Mouse (Mus musculus) hematopoietic stem cell, adult 5-6 weeks (primary cell): ENCODE measurements at regions not wholly inside any gene's neighbourhood (a gene's known extent, or its start where the extent isn't known, plus 50 kb on each side); places are given as distances from the start of the nearest gene placed in this dataset.

Experiments used
- ATAC-seq, 2 experiments: fragments of 125-278 bp in 1 of 2; replicated peaks in 1 of 2; 2 replicates each; pipeline ENCODE4 v1.8.0; 2016 to 2017; ENCODE audit warnings: inconsistent platforms in 2 of 2, mild to moderate bottlenecking in 2 of 2, moderate number of reproducible peaks in 2 of 2, low read depth in 1 of 2, moderate TSS enrichment in 1 of 2; ENCODE audit not compliant: low FRiP score in 2 of 2, poor library complexity in 2 of 2, severe bottlenecking in 2 of 2, insufficient read depth in 1 of 2, low TSS enrichment in 1 of 2

DNA sequence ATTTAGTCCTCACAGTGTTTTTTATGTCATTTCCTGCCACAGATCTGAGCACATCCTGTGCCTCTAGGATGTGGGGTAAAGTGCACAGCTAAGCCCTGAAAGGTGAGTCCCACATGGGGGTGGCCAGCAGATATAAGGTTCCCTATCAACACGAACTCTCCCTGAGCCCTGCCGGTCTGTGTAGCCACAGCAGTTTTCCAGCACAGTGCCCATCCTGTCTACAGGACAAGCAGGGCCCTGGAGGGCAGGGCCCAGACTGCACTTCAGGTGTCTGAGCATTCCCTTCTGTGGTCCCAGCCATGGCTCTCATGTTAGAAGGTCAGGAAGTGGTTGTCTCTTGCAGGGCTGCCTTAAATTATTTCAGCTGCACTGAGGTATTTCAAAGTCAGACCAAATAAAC is 104.3 kb upstream of the Klf13 start:
- peak; percentile 74 to 85 for ATAC-seq

DNA sequence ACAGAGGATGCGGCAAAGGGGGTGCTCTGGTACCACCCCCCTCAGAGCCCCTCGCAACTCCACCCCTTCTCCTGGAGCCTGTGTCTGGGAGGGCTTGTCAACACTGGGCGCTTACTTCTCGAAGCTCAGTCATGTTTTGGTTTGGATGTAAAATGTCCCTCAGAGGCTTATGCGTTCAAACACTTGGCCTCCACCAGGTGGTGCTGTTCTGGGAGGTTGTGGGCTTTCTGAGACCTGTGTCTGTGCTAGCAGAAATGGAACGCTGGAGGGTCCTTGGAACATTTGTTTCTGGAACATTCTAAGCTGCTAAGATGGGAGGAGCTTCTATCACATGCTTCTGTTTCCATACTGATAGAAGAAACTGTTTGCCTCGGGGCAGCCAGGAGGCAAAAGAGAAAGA is 102.6 kb upstream of the Klf13 start:
- ATAC-seq = no peak

DNA sequence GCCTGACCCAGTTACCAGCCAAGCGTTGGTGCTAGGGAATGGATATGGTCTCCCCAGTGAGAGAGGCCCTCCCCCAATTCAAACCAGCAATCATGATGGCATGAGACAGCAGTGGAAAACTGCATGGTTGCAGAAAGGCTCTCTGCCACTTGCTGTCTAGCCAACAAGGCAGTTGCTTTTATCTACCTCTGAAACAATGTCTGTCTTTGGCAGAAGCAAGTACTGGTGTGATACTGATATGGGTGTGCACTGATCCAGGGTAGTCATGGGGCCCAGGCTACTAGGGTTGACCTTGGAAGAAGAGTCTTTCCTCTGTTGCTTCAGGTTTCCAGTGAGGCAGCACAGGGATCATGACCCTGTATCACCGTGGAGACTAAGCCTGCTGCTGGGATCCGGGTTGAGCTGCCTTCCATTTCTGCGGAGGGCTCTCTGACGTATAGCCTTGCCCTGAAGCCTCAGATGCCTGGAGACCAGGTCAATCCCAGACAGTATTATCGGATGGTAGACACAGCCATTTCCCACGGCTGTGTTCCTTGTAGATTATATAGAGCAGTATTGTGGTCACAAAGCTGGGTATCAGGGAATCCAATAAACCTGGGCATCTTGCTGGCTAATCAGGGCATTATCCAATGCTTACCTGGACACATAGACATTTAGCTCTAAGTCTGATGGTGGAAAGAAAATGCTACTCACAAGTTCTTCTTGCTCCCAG is 101.5 kb upstream of the Klf13 start:
- no peak for ATAC-seq

DNA sequence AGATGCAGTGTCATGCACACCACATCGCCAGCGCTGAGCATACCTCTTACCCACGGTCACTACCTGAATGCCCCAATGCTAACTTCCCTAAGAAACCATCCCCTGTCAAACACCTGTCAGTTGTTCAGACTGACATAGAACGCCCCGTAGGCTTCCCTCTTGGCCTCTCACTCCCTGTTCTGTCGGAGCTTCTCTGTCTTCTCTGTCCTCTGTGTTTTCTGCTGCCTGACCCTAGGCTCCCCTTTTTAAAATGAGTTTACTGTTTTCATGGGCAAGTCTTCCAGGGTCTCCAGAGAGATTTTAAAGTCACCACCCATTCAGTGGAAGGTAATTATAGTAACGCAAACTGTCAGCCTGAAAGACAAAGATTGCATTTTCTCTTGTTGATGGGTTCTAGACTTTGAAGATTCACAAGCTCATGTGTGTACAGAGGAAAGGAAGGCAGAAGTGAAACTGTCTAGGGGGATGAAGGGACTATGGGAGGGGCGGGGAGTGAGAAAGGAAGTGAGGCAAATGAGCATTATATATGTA is 99.1 kb upstream of the Klf13 start:
- 0 out of 4 replicates have a peak, but pooled peaks of 1 of the 2 experiments have one; percentile 22 for ATAC-seq

DNA sequence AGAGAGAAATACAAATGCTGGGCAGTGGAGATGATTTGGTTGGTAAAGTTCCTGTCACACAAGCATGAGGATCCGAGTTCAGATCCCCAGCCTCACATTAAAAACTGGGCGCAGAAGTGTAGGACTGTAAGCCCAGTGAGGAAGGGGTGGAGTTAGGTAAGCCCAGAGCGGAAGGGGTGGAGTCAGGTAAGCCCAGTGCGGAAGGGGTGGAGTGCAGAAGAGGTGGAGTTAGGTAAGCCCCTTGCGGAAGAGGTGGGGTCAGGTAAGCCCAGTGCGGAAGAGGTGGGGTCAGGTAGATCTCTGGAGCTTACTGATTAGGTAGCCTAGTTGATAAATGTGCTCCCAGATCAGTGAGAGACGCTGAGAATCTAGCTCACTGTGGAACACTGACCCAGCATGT is 97.4 kb upstream of the Klf13 start:
- ATAC-seq = no peak

DNA sequence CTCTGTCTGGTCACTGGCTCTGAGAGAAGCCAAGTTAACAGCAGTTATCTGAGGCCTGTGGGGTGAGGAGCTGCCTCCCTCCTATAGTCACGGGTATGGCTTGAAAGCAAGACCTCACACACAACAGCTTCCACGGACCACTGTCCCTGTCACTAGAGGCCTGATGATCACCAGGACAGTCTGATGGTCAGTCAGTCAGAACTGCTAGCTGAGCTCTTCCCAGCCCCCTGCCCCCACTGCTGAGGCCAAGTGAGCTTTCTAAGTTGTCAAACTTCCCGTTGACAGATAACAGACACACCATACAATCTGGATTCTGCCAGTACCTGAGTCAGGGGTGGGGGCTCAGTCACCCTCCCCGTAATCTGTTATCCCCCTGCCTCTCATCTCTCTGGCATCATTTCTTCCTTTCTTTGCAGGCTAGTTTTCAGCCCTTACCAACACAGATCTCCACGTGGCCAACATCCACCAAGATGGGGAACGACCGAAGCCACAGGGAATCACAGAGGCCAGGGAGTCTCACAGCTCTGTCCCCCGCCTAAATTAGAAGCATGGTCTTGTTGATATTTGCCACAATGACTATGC is 96.4 kb upstream of the Klf13 start:
- ATAC-seq = no peak

DNA sequence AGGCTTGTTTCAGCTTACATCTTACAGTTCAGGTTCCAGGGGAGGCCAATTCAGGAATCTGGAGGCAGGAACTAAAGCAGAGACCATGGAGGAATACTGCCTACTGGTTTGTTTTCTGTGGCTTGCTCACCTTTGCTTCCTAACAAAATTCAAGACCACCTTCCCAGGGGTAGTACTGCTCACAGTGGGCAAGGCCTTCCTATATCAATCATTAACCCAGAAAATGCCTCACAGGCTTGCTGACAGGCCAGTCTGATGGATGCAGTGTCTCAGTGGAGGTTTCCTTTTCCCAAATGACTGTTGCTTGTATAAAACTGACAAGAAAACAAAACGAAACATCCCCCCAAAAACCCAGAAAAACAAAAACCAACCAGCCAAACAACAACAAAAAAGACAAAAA is 95.8 kb upstream of the Klf13 start:
- ATAC-seq = no peak

DNA sequence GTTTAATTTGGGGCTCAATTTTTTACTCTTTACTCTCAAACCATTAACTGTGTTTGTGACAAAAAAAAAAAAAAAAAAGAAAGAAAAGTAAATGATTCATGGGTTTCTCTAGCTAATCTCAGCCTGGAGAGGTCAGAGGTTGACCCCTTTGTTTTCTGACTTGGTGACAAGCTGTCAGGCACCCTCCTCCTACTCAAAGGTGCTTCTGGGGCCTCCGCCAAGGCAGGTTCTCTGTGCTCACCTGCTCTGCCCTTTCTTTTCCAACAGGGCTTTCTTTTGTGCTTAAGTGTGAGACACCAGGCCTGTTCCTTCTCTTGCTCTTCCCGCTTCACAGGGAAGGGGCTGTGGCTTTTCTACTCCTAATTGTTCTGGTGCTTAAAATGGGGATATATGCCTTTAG is 94.7 kb upstream of the Klf13 start:
- ATAC-seq = no peak

DNA sequence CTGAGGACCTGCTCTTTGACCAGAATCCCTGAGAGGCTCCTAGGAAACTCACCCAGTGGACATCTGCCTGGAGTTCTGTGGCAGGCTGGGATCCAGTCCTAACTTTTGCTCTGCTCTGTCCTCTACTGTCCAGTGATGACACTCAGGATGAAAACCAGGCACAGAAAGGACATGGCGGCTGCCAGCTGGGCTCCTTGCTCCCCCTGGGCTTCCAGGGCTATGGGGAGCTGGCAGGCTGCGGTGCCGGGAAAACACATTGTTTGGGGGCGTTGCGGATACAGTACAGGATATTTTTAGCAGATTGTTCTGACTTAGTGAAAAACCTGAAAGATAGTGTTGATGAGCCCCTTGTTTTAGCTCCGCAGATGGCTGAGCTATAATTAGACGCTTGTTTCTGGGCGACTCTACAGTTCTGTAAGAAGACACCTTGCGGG is 94.2 kb upstream of the Klf13 start:
- ATAC-seq = no peak

DNA sequence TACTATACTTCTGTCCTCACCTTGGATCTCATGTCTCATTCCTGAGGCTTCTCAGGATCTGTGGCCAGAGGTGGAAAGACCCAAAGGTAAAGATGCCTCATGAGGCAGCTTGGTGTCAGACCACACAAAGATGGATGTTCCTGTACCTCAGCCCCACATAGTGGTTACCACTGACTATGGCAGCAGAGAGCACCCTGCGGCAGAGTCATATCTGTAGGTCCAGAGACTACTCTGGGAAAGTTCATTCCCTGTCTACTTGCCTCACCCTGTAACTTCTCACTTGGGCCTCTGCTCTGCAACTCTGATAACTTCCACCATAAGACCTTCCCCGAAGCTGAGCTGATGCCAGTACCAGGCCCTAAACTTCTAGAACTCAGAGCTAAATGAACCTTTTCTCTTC is 91.9 kb upstream of the Klf13 start:
- no peak for ATAC-seq

DNA sequence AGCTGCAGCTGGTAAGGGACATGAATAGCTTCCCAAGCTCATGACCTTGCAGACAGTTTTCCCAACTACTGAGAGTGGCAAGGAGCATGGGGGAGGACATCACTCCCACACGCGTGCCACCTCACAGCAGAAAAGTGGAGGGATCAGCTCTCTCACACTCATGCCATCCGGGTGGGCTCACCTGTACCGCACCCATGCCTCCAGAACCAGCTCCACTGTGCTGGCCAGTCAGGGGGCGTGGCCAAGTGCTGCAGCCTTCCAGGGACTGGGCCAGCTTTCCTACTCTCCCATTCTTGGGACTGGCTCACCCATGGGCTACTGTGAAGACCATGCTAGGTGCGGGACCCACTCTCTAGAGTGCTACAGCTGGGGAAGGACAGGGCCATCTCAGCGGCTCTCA is 88.4 kb upstream of the Klf13 start:
- no peak for ATAC-seq

DNA sequence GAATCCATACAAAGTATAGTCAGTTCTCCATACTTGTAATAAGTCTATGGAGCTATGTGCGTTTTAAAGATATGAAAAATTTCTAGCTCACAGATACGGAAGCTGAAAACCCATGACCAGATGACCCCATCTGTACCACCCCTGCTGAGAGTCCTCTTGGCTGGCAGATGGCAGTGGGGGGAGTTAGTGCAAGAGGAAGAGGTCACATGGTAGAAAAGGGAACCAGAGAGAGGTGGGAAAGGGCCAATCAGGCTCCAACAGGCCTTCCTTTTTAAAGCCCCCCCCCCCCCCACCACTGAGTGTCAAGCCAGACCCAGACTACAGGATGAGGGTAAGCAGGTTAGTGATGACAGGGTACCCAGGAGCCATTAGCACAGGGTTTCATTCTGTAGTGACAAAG is 86.4 kb upstream of the Klf13 start:
- peak; percentile 43 to 56; a peak in 3 of 4 replicates for ATAC-seq

DNA sequence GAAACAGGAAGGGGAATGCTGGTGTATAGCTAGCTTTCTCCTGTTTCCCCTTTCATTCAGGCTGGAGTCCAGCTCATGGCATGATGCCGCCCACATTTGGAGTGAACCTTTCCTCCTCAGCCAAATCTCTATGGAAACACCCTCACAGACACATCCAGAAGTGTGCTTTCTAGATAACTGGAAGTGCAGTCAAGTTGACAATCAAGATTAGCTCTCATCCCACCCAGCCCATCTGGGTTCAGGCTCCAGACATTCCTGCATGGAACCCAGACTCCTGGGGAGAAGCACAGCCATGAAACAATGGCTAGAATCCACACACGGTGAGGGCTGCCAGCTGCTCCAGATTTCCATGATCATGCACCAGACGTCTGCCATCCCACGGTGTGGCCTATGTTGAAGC is 85.5 kb upstream of the Klf13 start:
- ATAC-seq = no peak

DNA sequence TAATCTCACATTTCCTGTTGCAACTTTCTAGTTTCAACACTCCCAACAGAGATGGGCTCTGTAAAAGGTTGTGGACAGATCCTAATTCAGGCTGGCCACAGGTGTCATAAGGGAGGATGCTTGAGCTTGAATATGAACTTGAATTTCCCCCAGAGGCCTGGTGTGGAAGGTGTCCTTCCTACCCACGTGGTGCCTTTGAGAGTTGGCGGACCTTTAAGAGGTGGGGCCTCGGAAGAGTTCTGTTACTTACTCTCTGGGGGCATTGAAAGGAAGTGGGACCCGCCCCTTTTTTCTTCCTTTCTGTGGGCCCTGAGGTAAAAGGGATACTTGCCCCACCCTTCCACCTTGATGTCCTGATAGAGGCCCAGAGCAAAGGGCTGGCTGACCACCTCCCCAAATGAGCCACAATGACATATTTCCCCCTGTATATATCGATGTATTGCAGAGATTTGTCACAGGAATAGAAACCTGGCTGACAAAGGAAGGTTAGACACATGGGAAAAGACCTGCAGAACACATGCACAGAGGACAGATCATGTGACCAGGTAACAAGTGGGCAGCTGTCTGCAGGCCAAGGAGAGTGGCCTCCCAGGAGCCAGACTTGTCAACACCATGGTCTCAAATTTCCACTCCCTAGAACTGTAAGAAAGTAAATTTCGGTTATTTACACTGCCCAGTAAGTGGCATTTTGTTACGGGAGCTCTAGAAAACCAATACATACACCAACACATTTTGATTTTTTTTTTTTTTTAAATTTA is 84.2 kb upstream of the Klf13 start:
- ATAC-seq = no peak

DNA sequence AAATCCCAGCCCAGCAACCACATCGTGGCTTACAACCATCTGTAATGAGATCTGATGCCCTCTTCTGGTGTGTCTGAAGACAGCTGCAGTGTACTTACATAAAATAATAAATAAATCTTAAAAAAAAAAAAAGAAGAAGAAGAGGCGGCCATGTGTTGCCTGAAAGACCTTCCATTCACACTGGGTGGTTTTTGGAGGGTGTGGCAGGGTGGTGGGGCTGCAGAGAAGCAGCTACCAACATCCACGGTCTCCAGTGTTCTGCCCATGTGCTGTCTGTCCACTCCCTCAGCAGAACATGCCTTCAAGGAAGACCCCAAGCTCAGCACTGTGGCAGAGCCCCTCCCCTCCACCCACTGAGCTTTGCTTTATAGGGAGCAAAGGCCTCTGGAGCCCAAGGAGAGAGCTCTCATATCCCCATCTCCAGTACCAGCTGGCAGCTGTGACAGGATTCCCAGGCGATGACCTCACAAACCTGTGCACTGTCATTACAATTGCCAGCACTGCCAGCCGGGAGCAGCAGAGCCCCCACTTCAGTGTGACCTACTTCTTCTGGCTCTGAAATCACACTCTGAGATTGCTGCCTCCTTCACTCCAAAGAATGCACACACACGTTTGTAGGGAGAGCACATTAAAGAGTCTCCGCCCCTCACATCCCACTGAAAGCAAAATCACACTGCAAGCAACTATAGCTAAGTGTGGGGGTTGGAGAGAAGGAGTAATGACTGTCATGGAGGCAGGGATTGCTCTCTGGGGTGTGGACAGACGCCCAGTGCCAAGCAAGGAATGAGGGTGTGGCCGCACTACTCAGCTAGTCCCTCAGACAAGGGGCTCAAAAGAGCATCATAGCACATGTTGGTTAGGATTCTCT is 82.8 kb upstream of the Klf13 start:
- ATAC-seq = no peak

DNA sequence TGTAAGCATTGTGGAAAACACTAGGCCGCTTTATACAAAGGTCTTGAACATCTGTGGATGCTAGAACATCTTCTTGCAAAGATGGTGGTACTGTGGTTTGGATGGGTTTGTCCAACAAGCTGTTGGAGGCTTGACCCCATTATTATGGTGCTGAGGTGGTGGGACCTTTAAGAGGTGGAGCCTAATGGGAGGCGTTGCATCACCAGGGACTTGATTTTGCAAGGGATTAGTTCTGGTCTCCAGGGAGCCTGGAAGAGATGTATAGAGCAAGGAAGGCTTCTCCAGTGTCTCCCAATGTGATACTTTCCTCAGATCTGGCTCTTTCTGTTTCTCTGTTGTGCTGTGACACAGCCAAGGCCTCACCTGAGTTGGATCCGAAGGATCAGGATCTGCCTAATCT is 79.4 kb upstream of the Klf13 start:
- ATAC-seq = no peak

DNA sequence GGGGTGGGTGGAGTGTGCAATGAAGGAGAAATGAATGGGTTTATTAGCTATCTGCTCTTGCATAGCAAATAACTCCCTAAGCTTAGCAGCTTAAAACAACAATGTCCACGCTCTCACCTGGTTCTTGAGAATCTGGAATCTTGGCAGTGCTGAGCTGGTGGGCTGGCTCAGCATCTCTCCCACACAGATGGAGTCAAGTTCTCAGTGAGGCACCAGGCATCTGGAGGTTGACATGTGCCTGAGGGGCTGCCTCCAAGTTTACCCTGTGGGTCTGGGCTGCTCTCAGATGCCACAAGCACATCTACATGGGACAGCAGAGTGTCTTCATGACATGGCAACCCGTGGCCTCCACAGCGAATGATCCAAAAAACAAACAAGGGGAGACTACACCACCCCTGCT is 78.2 kb upstream of the Klf13 start:
- no peak for ATAC-seq
